Mouse (Mus musculus): Measurements from ENCODE around the gene Kif20b. TPM values are rescaled to one million over a fixed set of nuclear protein-coding genes. Genes with fewer than 3 reads are reported as not detected.

Gene Kif20b
- polyA plus RNA-seq, 2 experiments: 28.1 to 45.5 TPM

GRCm38 (mm10) chr19:34953842-34954541 lies 31.8 kb downstream of the Kif20b start:
- no peak overlapping the region for H3K27ac ChIP-seq (replicated peaks; ENCODE audit: low read depth, low read length)
- ATAC-seq (ENCODE audit: low FRiP score, low read depth) (no peak), DNase-seq (ENCODE audit: low spot score) (no peak)
- H3K9ac ChIP-seq (ENCODE audit: low read depth, low read length, severe bottlenecking): no peak overlapping the region
- no peak overlapping the region for H3K4me3 ChIP-seq (replicated peaks; ENCODE audit: low read length)
- H3K4me2 ChIP-seq (replicated peaks; ENCODE audit: low read depth, low read length, severe bottlenecking): no peak overlapping the region
- no peaks in the 10 kb centered on the region for H3K4me1 ChIP-seq (ENCODE audit: control insufficient read depth, insufficient read depth, low read length)
- WGBS: 93% methylated on average over 11 of the region's 11 CpGs
- peaks cover 53% of the 10 kb centered on the region for H3K36me3 ChIP-seq (ENCODE audit: control insufficient read depth, insufficient read depth, low read length)
- TF ChIP-seq POLR2A (IDR thresholded peaks at IDR 0.05; ENCODE audit: borderline replicate concordance, extremely low read depth, insufficient read depth, insufficient read length): no peak
- no peaks in the 10 kb centered on the region for H3K9me3 ChIP-seq (ENCODE audit: control insufficient read depth, low read length)
- H3K27me3 ChIP-seq (ENCODE audit: control insufficient read depth, insufficient read depth, low read length): no peaks in the 10 kb centered on the region

GRCm38 (mm10) chr19:34959369-34959768 lies 37.2 kb downstream of the Kif20b start:
- WGBS: 91% methylated on average over 11 of the region's 11 CpGs
- H3K36me3 ChIP-seq (ENCODE audit: control insufficient read depth, insufficient read depth, low read length): peaks cover 43% of the 10 kb centered on the region

GRCm38 (mm10) chr19:34984742-34985141 lies 62.6 kb downstream of the Kif20b start:
- WGBS: 62% methylated on average over 2 of the region's 2 CpGs
- no peak overlapping the region for H3K4me3 ChIP-seq (replicated peaks; ENCODE audit: low read length)
- H3K27me3 ChIP-seq (ENCODE audit: control insufficient read depth, insufficient read depth, low read length): no peaks in the 10 kb centered on the region
- no peak overlapping the region for H3K27ac ChIP-seq (replicated peaks; ENCODE audit: low read depth, low read length)
- no peak overlapping the region for H3K4me2 ChIP-seq (replicated peaks; ENCODE audit: low read depth, low read length, severe bottlenecking)
- no peaks in the 10 kb centered on the region for H3K36me3 ChIP-seq (ENCODE audit: control insufficient read depth, insufficient read depth, low read length)
- DNase-seq (ENCODE audit: low spot score) (no peak), ATAC-seq (ENCODE audit: low FRiP score, low read depth) (no peak)
- no peak overlapping the region for H3K9ac ChIP-seq (ENCODE audit: low read depth, low read length, severe bottlenecking)
- TF ChIP-seq POLR2A (IDR thresholded peaks at IDR 0.05; ENCODE audit: borderline replicate concordance, extremely low read depth, insufficient read depth, insufficient read length): no peak
- H3K9me3 ChIP-seq (ENCODE audit: control insufficient read depth, low read length): no peaks in the 10 kb centered on the region
- H3K4me1 ChIP-seq (ENCODE audit: control insufficient read depth, insufficient read depth, low read length): no peaks in the 10 kb centered on the region

More at GRCm38 (mm10) chr19:34959369-34959768, 37.2 kb downstream of the Kif20b start:
- DNase-seq (ENCODE audit: low spot score) (no peak), ATAC-seq (ENCODE audit: low FRiP score, low read depth) (no peak)
- TF ChIP-seq POLR2A (IDR thresholded peaks at IDR 0.05; ENCODE audit: borderline replicate concordance, extremely low read depth, insufficient read depth, insufficient read length): no peak
- Histone ChIP-seq H3K4me3 (replicated peaks; ENCODE audit: low read length) (no peak overlapping the region), H3K9ac (ENCODE audit: low read depth, low read length, severe bottlenecking) (no peak overlapping the region), H3K4me1 (ENCODE audit: control insufficient read depth, insufficient read depth, low read length) (no peaks in the 10 kb centered on the region), H3K27ac (replicated peaks; ENCODE audit: low read depth, low read length) (no peak overlapping the region), H3K4me2 (replicated peaks; ENCODE audit: low read depth, low read length, severe bottlenecking) (no peak overlapping the region), H3K9me3 (ENCODE audit: control insufficient read depth, low read length) (no peaks in the 10 kb centered on the region), H3K27me3 (ENCODE audit: control insufficient read depth, insufficient read depth, low read length) (no peaks in the 10 kb centered on the region)

- no peaks in the 10 kb centered on the region for H3K27me3 ChIP-seq (ENCODE audit: control insufficient read depth, insufficient read depth, low read length)
- DNase-seq (ENCODE audit: low spot score): no peak
Observed at GRCm38 (mm10) chr19:34990443-34990842, 68.3 kb downstream of the Kif20b start.

GRCm38 (mm10) chr19:34992969-34993527 lies 70.9 kb downstream of the Kif20b start:
- peak; percentile 65; the same call in 1 of the 2 replicates for ATAC-seq (ENCODE audit: low FRiP score, low read depth)
- no peak for TF ChIP-seq POLR2A (IDR thresholded peaks at IDR 0.05; ENCODE audit: borderline replicate concordance, extremely low read depth, insufficient read depth, insufficient read length)

More at GRCm38 (mm10) chr19:34990443-34990842, 68.3 kb downstream of the Kif20b start:
- Histone ChIP-seq H3K9ac (ENCODE audit: low read depth, low read length, severe bottlenecking) (no peak overlapping the region), H3K36me3 (ENCODE audit: control insufficient read depth, insufficient read depth, low read length) (no peaks in the 10 kb centered on the region), H3K9me3 (ENCODE audit: control insufficient read depth, low read length) (no peaks in the 10 kb centered on the region), H3K4me2 (replicated peaks; ENCODE audit: low read depth, low read length, severe bottlenecking) (no peak overlapping the region), H3K4me1 (ENCODE audit: control insufficient read depth, insufficient read depth, low read length) (no peaks in the 10 kb centered on the region), H3K27ac (replicated peaks; ENCODE audit: low read depth, low read length) (no peak overlapping the region), H3K4me3 (replicated peaks; ENCODE audit: low read length) (no peak overlapping the region)
- WGBS: 76% methylated on average over 4 of the region's 4 CpGs
- no peak for ATAC-seq (ENCODE audit: low FRiP score, low read depth)
- no peak for TF ChIP-seq POLR2A (IDR thresholded peaks at IDR 0.05; ENCODE audit: borderline replicate concordance, extremely low read depth, insufficient read depth, insufficient read length)

More at GRCm38 (mm10) chr19:34992969-34993527, 70.9 kb downstream of the Kif20b start:
- peak; percentile 34 for DNase-seq (ENCODE audit: low spot score)
- Histone ChIP-seq H3K27ac (replicated peaks; ENCODE audit: low read depth, low read length) (no peak overlapping the region), H3K4me2 (replicated peaks; ENCODE audit: low read depth, low read length, severe bottlenecking) (no peak overlapping the region), H3K9ac (ENCODE audit: low read depth, low read length, severe bottlenecking) (no peak overlapping the region), H3K36me3 (ENCODE audit: control insufficient read depth, insufficient read depth, low read length) (no peaks in the 10 kb centered on the region), H3K4me3 (replicated peaks; ENCODE audit: low read length) (no peak overlapping the region), H3K27me3 (ENCODE audit: control insufficient read depth, insufficient read depth, low read length) (no peaks in the 10 kb centered on the region), H3K9me3 (ENCODE audit: control insufficient read depth, low read length) (no peaks in the 10 kb centered on the region), H3K4me1 (ENCODE audit: control insufficient read depth, insufficient read depth, low read length) (no peaks in the 10 kb centered on the region)
- WGBS: 21% methylated on average over 1 of the region's 1 CpGs

Measured in limb, embryonic 14.5 days (tissue).